Mouse (Mus musculus): ENCODE data around the gene Fancc. TPM values are rescaled to one million over a fixed set of nuclear protein-coding genes. Genes with fewer than 3 reads are reported as not detected.

Fancc gene
- polyA plus RNA-seq, 1 experiment = 8.1 TPM

DNA sequence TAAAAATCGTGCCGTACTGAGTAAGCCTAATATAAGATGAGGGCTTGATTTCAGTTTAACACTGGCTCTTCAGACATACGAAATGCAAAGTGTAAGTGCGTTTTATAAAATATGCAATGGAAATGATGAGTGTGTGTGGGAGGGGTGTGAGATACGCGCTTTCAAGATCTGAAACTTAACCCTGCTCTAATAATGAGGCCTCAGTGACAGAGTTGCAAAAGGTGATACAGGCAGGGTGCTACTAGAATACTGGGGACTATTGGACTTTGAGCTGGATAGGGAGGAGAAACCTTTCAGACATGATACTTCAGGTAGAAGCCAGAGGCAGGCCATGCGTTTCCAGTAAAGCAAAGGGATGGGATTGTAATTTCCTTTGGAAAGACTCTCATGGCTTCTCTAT lies 259.0 kb downstream of the Fancc start:
- Histone ChIP-seq H3K4me2 (ENCODE audit: low read depth) (no peak overlapping the region), H3K36me3 (ENCODE audit: control insufficient read depth, insufficient read depth) (peaks cover 7% of the 10 kb centered on the region), H3K79me2 (ENCODE audit: control insufficient read depth, insufficient read depth) (peaks cover 32% of the 10 kb centered on the region), H3K4me3 (no peak overlapping the region), H3K27me3 (ENCODE audit: control insufficient read depth, insufficient read depth, insufficient read length) (no peaks in the 10 kb centered on the region), H3ac (ENCODE audit: control insufficient read depth, insufficient read length) (no peak overlapping the region)
- no peak for TF ChIP-seq MAX (IDR thresholded peaks at IDR 0.05; ENCODE audit: low read depth)
- TF ChIP-seq CEBPB (IDR thresholded peaks at IDR 0.05; ENCODE audit: insufficient read depth, poor library complexity, severe bottlenecking) = no peak
- no peak for TF ChIP-seq POLR2AphosphoS2 (IDR thresholded peaks at IDR 0.05; ENCODE audit: insufficient read length, low read depth)
- TF ChIP-seq MYOG (IDR thresholded peaks at IDR 0.05; ENCODE audit: control insufficient read depth in 1 of 3, insufficient read depth in 1 of 3, insufficient read length in 2 of 3, low read depth in 2 of 3) = no peak
- no peak for TF ChIP-seq USF1 (IDR thresholded peaks at IDR 0.05; ENCODE audit: low read depth)
- no peak for TF ChIP-seq SRF (IDR thresholded peaks at IDR 0.05; ENCODE audit: control insufficient read depth, insufficient read length, low read depth)
- TF ChIP-seq POLR2A (IDR thresholded peaks at IDR 0.05; ENCODE audit: insufficient read length, low read depth) = no peak
- no peak for TF ChIP-seq TCF12 (IDR thresholded peaks at IDR 0.05; ENCODE audit: insufficient read depth, poor library complexity, severe bottlenecking)
- no peak for TF ChIP-seq REST (IDR thresholded peaks at IDR 0.05; ENCODE audit: insufficient read depth, insufficient read length)
- TF ChIP-seq TCF3 (IDR thresholded peaks at IDR 0.05; ENCODE audit: insufficient read length, low read depth) = no peak
- no peak for TF ChIP-seq E2F4 (IDR thresholded peaks at IDR 0.05; ENCODE audit: insufficient read depth)
- no peak for TF ChIP-seq MYOD1 (IDR thresholded peaks at IDR 0.05; ENCODE audit: control insufficient read depth in 1 of 3, insufficient read length in 2 of 3, low read depth in 2 of 3)

DNA sequence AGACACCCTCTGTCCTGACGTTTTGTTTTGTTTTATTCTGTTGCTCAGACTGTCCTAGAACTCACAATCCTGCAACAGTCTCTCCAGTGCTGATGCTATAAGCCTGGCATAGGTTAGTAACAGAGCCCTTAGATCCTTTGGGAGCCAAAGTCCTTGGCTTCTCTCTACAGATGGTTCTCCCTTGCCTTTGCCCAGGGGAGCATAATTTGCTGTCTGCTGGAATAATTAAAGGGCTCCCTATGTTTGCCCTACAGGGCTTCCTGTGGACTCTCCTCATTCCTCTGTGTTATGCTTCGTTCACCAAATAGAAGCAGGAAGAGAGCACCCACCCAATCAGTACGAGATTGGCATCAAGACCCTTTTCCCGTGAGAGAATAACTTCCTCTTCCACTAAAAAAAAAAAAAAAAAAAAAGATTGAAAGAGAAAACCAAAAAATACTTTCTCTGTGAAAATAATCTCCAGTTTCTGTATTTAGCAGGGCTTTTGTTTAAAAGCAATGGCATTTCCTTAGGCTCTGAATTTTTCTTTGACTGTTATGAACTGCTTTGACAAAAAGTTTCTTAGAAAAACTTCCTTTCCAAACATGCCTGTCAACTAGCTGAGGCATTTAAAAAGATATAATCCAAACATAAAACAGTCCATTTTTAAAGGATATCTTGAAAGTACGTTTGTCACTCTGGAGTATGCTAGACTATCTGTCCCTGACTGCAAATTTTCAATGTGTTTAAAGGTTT lies 260.8 kb downstream of the Fancc start:
- no peak overlapping the region for H3ac ChIP-seq (ENCODE audit: control insufficient read depth, insufficient read length)
- no peaks in the 10 kb centered on the region for H3K27me3 ChIP-seq (ENCODE audit: control insufficient read depth, insufficient read depth, insufficient read length)
- H3K36me3 ChIP-seq (ENCODE audit: control insufficient read depth, insufficient read depth) = no peaks in the 10 kb centered on the region
- TF ChIP-seq POLR2AphosphoS2 (IDR thresholded peaks at IDR 0.05; ENCODE audit: insufficient read length, low read depth) (no peak), MYOG (IDR thresholded peaks at IDR 0.05; ENCODE audit: control insufficient read depth in 1 of 3, insufficient read depth in 1 of 3, insufficient read length in 2 of 3, low read depth in 2 of 3) (no peak), E2F4 (IDR thresholded peaks at IDR 0.05; ENCODE audit: insufficient read depth) (no peak), POLR2A (IDR thresholded peaks at IDR 0.05; ENCODE audit: insufficient read length, low read depth) (no peak), CEBPB (IDR thresholded peaks at IDR 0.05; ENCODE audit: insufficient read depth, poor library complexity, severe bottlenecking) (no peak), TCF12 (IDR thresholded peaks at IDR 0.05; ENCODE audit: insufficient read depth, poor library complexity, severe bottlenecking) (no peak), TCF3 (IDR thresholded peaks at IDR 0.05; ENCODE audit: insufficient read length, low read depth) (no peak), MYOD1 (IDR thresholded peaks at IDR 0.05; ENCODE audit: control insufficient read depth in 1 of 3, insufficient read length in 2 of 3, low read depth in 2 of 3) (no peak), REST (IDR thresholded peaks at IDR 0.05; ENCODE audit: insufficient read depth, insufficient read length) (no peak), SRF (IDR thresholded peaks at IDR 0.05; ENCODE audit: control insufficient read depth, insufficient read length, low read depth) (no peak), USF1 (IDR thresholded peaks at IDR 0.05; ENCODE audit: low read depth) (no peak), MAX (IDR thresholded peaks at IDR 0.05; ENCODE audit: low read depth) (no peak)
- H3K4me2 ChIP-seq (ENCODE audit: low read depth) = no peak overlapping the region
- H3K79me2 ChIP-seq (ENCODE audit: control insufficient read depth, insufficient read depth) = peaks cover 14% of the 10 kb centered on the region
- no peak overlapping the region for H3K4me3 ChIP-seq

DNA sequence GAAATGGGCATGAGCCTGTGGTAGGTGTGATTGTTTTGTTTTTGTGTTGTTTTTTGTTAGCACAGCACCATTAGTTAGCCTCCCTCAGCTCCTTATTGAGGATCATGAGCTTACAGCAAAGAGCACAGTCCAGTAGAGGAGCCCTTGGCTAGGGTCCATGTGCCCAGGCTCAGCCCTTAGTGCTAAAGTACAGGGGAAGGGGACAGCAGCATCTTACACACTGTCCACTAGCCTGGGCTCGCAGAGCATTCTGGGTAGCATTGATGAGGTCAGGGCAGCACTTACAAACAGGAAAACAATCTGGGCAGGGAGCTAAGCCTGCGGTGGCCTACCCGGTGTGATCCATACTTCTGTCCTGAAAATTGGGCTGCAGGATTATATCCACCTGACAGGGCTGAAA lies 261.5 kb downstream of the Fancc start:
- H3K79me2 ChIP-seq (ENCODE audit: control insufficient read depth, insufficient read depth) = peaks cover 7% of the 10 kb centered on the region
- no peaks in the 10 kb centered on the region for H3K27me3 ChIP-seq (ENCODE audit: control insufficient read depth, insufficient read depth, insufficient read length)
- no peak for TF ChIP-seq REST (IDR thresholded peaks at IDR 0.05; ENCODE audit: insufficient read depth, insufficient read length)
- no peak for TF ChIP-seq POLR2A (IDR thresholded peaks at IDR 0.05; ENCODE audit: insufficient read length, low read depth)
- TF ChIP-seq USF1 (IDR thresholded peaks at IDR 0.05; ENCODE audit: low read depth) = no peak
- no peaks in the 10 kb centered on the region for H3K36me3 ChIP-seq (ENCODE audit: control insufficient read depth, insufficient read depth)
- H3K4me2 ChIP-seq (ENCODE audit: low read depth) = no peak overlapping the region
- no peak overlapping the region for H3ac ChIP-seq (ENCODE audit: control insufficient read depth, insufficient read length)
- no peak overlapping the region for H3K4me3 ChIP-seq

Other genes with a start within 250 kb of the Fancc start
- 2.2 TPM for gene Ptch1, start 76.3 kb upstream of the Fancc start, polyA plus RNA-seq (2012; fragmentation: generic; extraction: Trizol)

Data from myocyte (in vitro differentiated cells).